Mouse (Mus musculus) lung, embryonic 14.5 days (tissue): Measurements from ENCODE around the gene Paqr8. TPM values are rescaled to one million over a fixed set of nuclear protein-coding genes. Genes with fewer than 3 reads are reported as not detected.
A peak's percentile ranks its signal among the peaks of the same experiment; 100 is the strongest.
"Not testable (repeated sequence)": the region's sequence is repeated elsewhere in the genome, so short reads cannot be mapped to it uniquely, and the experiment has no call there.

ENCODE experiments used
- ATAC-seq: fragments of 200-750 bp; cut with Nextera tagmentation; 2 replicates; pipeline ENCODE4 v1.8.0; 2017; ENCODE audit warnings: mild to moderate bottlenecking, moderate TSS enrichment, moderate library complexity; ENCODE audit not compliant: insufficient read depth
- DNase-seq: peaks from one replicate; pipeline ENCODE4 v3.0.0-alpha.2; 2015
- H3K27ac ChIP-seq: fragments of 300-500 bp; sonication (generic); 2 replicates; pipeline ENCODE4 v1.5.1; 2014; ENCODE audit warnings: low read depth, mild to moderate bottlenecking, moderate library complexity
- H3K27me3 ChIP-seq: fragments of 300-500 bp; sonication (generic); 2 replicates; pipeline ENCODE4 v1.6.1; 2014; ENCODE audit warnings: low read length, control low read depth; ENCODE audit not compliant: insufficient read depth
- H3K36me3 ChIP-seq: fragments of 300-500 bp; sonication (generic); 2 replicates; pipeline ENCODE4 v1.6.1; 2014; ENCODE audit warnings: control low read depth; ENCODE audit not compliant: insufficient read depth
- H3K4me1 ChIP-seq: fragments of 300-500 bp; sonication (generic); 2 replicates; pipeline ENCODE4 v1.6.1; 2014; ENCODE audit warnings: antibody characterized with exemption, control low read depth; ENCODE audit not compliant: insufficient read depth
- H3K4me2 ChIP-seq: fragments of 300-500 bp; sonication (generic); 2 replicates; pipeline ENCODE4 v1.6.1; 2014; ENCODE audit warnings: mild to moderate bottlenecking
- H3K4me3 ChIP-seq: fragments of 300-500 bp; sonication (generic); 2 replicates; pipeline ENCODE4 v1.5.1; 2014; ENCODE audit warnings: low read depth, low read length
- H3K9ac ChIP-seq: fragments of 300-500 bp; sonication (generic); 2 replicates; pipeline ENCODE4 v1.6.1; 2014
- H3K9me3 ChIP-seq: fragments of 300-500 bp; sonication (generic); 2 replicates; pipeline ENCODE4 v1.6.1; 2016; ENCODE audit warnings: low read depth, low read length, control low read depth
- CTCF ChIP-seq: IDR thresholded peaks from 2 replicates; pipeline ENCODE4 v1.5.1; 2016; ENCODE audit warnings: antibody characterized with exemption, low read depth
- WGBS: fragments of 180-500 bp; shearing (Covaris S2); extraction: QIAGEN DNeasy Blood & Tissue Kit; methylation state at CpG from one replicate; pipeline ENCODE4 v1.1.7; 2014; 5-methylcytosine and 5-hydroxymethylcytosine counted together
- polyA plus RNA-seq: library from polyadenylated mRNA; unstranded; fragments of >200 nt; fragmentation: Nextera tagmentation; extraction: Ambion mirVana; gene quantifications from 2 replicates; pipeline ENCODE4 v1.2.1, GENCODE M21; 2014

Paqr8 gene
- polyA plus RNA-seq, 1 experiment from 2014 or later = 5.4 TPM

DNA sequence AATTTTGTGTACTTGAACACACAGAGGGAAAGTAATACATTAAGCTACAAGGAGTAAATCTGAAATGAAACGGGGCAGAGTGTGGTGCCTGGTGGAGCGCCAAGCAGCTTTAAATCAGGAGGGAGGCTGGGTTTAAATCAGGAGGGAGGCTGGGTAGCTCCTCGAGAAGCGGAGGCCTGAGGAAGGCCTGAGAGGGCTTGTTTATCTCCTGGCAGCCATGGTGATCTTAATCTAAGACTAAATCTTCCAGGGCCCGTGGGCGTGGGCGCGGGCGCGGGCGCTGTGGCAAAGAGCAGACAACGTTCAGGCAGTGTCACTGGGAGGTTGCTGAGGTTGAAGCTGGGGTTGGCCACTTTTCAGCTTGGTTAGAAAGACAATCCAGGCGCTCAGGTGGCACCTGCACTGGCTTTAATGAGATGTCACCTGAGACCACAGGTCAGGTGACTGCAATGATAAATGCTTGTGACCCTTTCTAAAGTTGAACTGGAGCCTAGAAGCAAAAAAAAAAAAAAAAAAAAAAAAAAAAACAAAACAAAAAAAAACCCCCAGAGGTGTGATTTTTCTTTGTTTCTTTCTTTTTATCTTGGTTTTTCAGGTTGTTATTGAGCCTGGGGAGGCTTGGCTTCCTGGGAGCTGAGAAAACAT, 22.2 kb downstream of the Paqr8 start:
- ATAC-seq (no peak), DNase-seq (no peak)
- WGBS = 51% methylated on average over 13 of the region's 13 CpGs
- Histone ChIP-seq H3K27me3 (no peaks in the 10 kb centered on the region), H3K9me3 (no peaks in the 10 kb centered on the region), H3K4me3 (no peak overlapping the region), H3K4me1 (no peaks in the 10 kb centered on the region), H3K4me2 (no peak overlapping the region), H3K36me3 (no peaks in the 10 kb centered on the region), H3K27ac (no peak overlapping the region), H3K9ac (no peak overlapping the region)
- no peak for TF ChIP-seq CTCF

DNA sequence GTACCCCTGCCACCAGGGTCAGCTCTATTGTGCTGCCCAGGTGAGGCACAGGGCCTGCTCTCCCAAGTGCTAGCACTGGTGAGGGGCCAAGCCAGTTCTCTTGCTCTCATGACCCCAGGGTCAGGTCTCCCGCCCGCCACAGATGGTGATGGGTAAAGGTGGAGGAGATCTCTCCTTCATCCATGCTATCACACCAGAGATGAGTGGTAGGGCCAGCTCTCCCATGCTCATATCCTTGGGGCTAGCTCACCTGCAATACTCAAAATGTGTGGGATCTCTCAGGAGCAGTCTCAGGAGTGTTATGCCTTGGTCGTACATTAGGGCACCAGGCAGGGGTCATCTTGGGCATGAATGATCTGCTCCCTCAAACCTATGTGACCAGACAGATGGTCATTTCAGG, 24.4 kb downstream of the Paqr8 start:
- no peak overlapping the region for H3K27ac ChIP-seq
- DNase-seq (no peak), ATAC-seq (peak; percentile 33; the same call in 1 of the 2 replicates)
- TF ChIP-seq CTCF = no peak
- H3K4me3 ChIP-seq = no peak overlapping the region
- no peaks in the 10 kb centered on the region for H3K36me3 ChIP-seq
- H3K9me3 ChIP-seq = no peaks in the 10 kb centered on the region
- H3K4me2 ChIP-seq = no peak overlapping the region
- H3K27me3 ChIP-seq = no peaks in the 10 kb centered on the region
- no peaks in the 10 kb centered on the region for H3K4me1 ChIP-seq
- WGBS = 92% methylated on average over 3 of the region's 3 CpGs
- no peak overlapping the region for H3K9ac ChIP-seq

DNA sequence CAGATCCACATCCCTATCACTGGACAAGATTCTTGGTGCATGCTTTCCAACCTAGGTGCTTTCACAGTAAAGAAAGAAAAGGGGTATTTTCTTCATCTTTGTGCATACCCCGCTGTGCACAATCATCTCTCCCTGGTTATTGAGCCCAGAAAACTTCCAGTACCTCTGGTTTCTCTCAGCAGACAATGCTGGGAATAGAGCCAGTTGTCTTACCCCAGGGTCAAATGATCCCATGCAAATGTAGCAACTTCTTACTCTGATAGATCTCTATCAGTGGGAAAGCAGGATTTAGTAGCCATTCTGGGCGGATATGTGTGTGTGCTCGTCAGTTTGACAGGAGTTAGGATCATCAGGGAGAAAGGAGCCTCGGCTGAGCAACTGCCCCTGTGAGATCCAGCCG, 25.2 kb downstream of the Paqr8 start:
- Histone ChIP-seq H3K36me3 (no peaks in the 10 kb centered on the region), H3K4me3 (no peak overlapping the region), H3K27ac (no peak overlapping the region), H3K4me2 (no peak overlapping the region), H3K27me3 (no peaks in the 10 kb centered on the region), H3K9me3 (no peaks in the 10 kb centered on the region), H3K9ac (no peak overlapping the region), H3K4me1 (no peaks in the 10 kb centered on the region)
- DNase-seq = no peak
- no peak for ATAC-seq
- TF ChIP-seq CTCF = no peak
- WGBS = 75% methylated on average over 5 of the region's 5 CpGs

DNA sequence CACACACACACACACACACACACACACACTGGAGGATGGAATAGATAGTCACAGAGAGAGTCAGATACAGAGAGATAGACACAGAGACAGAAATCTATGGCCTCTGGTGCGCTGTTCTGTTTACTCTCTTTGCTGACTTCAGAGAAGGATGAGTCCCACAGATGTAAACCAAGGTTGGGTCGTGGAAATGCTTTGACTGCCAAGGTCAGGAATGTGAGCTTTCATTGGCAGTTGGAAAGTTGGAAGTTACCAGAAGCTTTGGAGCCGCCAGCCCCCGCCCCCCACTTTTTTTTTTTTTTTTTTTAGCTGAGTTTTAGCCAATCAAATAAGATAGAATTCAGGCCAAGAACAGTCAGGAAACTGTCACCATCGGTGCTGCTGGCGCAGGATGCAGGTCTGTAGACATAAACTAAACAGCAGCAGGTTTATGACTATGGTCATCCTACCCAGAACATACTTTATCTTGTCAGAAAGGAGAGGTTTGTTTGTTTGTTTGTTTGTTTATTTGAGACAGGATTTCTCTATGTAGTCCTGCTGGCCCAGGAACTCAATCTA, 27.2 kb downstream of the Paqr8 start:
- ATAC-seq = no peak
- TF ChIP-seq CTCF = no peak
- Histone ChIP-seq H3K27me3 (no peaks in the 10 kb centered on the region), H3K36me3 (no peaks in the 10 kb centered on the region), H3K9ac (no peak overlapping the region), H3K4me2 (no peak overlapping the region), H3K4me3 (no peak overlapping the region), H3K9me3 (no peaks in the 10 kb centered on the region), H3K27ac (no peak overlapping the region), H3K4me1 (no peaks in the 10 kb centered on the region)
- 58% methylated on average over 6 of the region's 6 CpGs for WGBS
- DNase-seq = no peak

DNA sequence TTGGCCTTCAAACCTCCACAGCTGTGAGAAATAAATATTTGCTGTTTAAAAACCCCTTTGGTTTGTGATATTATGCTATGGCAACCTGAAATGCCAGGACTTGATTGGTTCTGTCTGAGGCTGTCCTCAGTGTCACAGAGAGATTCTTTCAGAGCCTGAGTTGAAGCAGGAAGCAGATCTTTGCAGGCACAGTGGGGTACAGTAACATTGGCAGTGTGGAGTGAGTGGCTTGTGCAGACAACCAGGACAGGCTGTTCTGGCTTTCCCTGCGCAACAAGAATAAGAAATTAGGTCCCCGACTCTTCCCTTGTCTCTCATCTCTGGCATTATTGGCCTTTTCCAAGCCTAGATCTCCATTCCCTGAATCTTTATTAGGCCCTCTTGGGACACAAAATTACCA, 29.3 kb downstream of the Paqr8 start:
- no peak overlapping the region for H3K27ac ChIP-seq

DNA sequence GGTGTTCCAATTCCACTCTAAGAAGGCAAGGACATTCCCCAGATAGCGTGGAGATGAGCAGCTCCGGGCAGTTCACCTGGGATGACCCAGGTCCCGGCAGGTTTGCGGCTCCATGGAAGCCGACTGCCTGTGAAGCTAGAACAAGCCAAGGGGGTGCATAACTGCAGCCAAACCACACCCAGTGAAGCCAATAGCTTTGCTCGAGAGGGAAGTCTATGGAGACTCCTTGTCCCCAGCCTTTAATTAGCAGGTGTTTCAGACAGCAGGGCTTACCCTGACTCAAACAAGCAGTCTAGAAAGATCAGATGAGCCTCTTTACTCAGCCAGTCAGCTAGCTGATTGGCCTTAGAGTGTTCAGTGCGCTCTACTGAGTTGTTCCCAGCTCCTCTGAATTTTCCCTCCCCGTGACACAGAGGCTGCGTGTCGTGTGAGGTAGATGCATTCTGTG, 30.7 kb downstream of the Paqr8 start:
- WGBS = 79% methylated on average over 10 of the region's 10 CpGs
- no peak for ATAC-seq
- TF ChIP-seq CTCF = no peak

More for the DNA sequence above, 29.3 kb downstream of the Paqr8 start:
- no peaks in the 10 kb centered on the region for H3K27me3 ChIP-seq
- no peak overlapping the region for H3K4me2 ChIP-seq
- peaks cover 6% of the 10 kb centered on the region; the same call in 1 of the 2 replicates for H3K4me1 ChIP-seq
- DNase-seq = no peak
- no peak overlapping the region for H3K9ac ChIP-seq
- H3K36me3 ChIP-seq = no peaks in the 10 kb centered on the region
- no peaks in the 10 kb centered on the region for H3K9me3 ChIP-seq
- 95% methylated on average over 2 of the region's 2 CpGs for WGBS
- ATAC-seq = no peak
- no peak overlapping the region for H3K4me3 ChIP-seq
- no peak for TF ChIP-seq CTCF

DNA sequence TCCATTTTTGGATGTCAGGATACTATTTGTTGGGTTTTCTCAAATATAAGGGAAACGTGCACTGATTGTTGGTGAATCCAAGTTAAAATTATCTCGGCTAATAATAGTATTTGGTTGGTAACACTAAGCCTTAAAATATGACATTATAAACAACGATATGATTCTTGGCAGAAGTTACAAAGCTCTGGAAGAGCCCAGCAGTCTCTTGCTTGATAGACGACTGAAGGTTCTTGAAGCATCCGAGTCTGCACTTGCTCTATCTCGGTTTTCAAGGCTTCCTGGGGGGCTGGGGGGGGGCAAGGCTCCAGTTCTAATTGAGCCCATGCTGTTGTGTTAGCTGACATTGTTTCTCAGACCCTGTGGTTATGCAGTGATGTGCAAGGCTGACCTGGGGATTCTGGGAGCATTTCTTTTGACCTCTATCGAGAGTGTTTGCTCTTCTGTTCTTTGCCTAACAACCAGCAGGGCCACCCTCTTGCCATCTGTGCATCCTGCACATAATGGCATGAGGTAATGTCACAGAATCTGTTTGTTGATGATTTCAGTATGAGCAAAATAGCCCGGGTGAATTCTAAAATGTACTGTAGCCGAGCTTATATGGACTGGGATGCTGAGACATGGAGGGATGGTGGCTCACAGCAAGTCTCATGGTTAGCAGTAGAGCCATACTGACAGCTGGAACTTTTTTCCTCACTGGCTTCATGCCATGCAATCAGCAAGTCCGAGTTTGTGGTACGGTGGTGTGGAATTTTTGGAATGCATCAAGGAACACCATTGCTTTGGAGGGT, 32.4 kb downstream of the Paqr8 start:
- no peak for TF ChIP-seq CTCF
- ATAC-seq = peak; percentile 88
- Histone ChIP-seq H3K27me3 (no peaks in the 10 kb centered on the region), H3K4me2 (peak overlapping the region; percentile 31), H3K27ac (peak overlapping the region; percentile 70), H3K9ac (no peak overlapping the region), H3K9me3 (no peaks in the 10 kb centered on the region), H3K36me3 (no peaks in the 10 kb centered on the region), H3K4me1 (peaks cover 6% of the 10 kb centered on the region; the same call in 1 of the 2 replicates), H3K4me3 (no peak overlapping the region)
- peak; percentile 87 for DNase-seq
- 18% methylated on average over 11 of the region's 11 CpGs for WGBS

More for the DNA sequence above, 30.7 kb downstream of the Paqr8 start:
- Histone ChIP-seq H3K4me1 (peaks cover 6% of the 10 kb centered on the region; the same call in 1 of the 2 replicates), H3K9ac (no peak overlapping the region), H3K4me2 (no peak overlapping the region), H3K27me3 (no peaks in the 10 kb centered on the region), H3K9me3 (no peaks in the 10 kb centered on the region), H3K36me3 (no peaks in the 10 kb centered on the region), H3K27ac (no peak overlapping the region), H3K4me3 (no peak overlapping the region)
- no peak for DNase-seq

DNA sequence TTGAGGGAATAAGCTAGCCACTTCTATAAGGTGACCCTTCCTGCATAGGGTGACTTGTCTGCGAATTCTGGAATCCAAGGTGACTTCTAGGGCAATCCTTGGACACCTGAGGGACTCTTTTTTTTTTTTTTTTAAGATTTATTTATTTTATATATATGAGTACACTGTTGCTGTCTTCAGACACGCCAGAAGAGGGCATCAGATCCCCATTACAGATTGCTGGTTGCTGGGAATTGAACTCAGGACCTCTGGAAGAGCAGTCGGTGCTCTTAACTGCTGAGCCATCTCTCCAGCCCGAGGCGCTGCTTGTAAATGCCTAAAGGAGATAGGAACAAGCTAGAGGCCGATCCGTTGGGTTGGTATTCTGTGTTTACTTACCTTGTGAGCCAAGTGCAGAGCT, 34.9 kb downstream of the Paqr8 start:
- not testable (repeated sequence) for H3K4me1 ChIP-seq

More for the DNA sequence above, 34.9 kb downstream of the Paqr8 start:
- H3K36me3 ChIP-seq, H3K27ac ChIP-seq, H3K9me3 ChIP-seq, H3K4me3 ChIP-seq, ATAC-seq, H3K9ac ChIP-seq, DNase-seq, H3K27me3 ChIP-seq, H3K4me2 ChIP-seq: not testable (repeated sequence)
- WGBS = 75% methylated on average over 7 of the region's 7 CpGs
